Mouse (Mus musculus): ENCODE data around the gene Smg5.

DNA sequence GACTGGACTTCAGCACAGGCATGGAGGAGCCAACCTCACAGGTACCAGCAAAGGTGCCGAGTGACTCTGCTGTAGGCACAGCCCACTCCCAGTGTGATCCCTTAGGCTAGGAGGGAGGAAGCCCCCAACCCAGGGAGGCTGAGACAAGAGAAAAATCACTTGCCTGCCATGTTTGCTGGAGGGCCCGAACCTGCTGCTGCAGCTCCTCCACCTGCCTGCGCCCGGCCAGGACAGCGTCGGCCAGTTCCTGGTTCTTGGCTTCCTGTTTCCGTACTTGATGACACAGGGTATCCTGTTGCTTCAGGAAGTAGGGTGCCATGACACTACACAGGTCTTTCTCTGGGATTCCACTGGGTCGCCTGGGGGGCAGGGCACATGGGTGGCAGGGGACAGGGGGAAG lies 59.7 kb downstream of the Smg5 start:
- no peak for TF ChIP-seq CTCF (IDR thresholded peaks at IDR 0.05; ENCODE audit: low read depth)
- TF ChIP-seq EP300 (IDR thresholded peaks at IDR 0.05; ENCODE audit: low read depth), result no peak
